Mouse (Mus musculus): ENCODE measurements around the gene Atg2a. TPM values are rescaled to one million over a fixed set of nuclear protein-coding genes. Genes with fewer than 3 reads are reported as not detected.

The Atg2a gene
- polyA plus RNA-seq, 1 experiment from 2014 or later: 11.7 TPM

GRCm38 (mm10) chr19:6278439-6279073 lies 37.1 kb downstream of the Atg2a start:
- Histone ChIP-seq H3K27ac (ENCODE audit: low read depth, low read length) (0 out of 2 replicates have a peak overlapping the region, but pooled peaks have one; percentile 7), H3K27me3 (replicated peaks; ENCODE audit: control insufficient read depth, insufficient read depth, low read length) (no peaks in the 10 kb centered on the region), H3K9ac (ENCODE audit: low read depth, low read length) (peak overlapping the region; percentile 77), H3K4me3 (ENCODE audit: low read length) (peak overlapping the region; percentile 85), H3K36me3 (ENCODE audit: control insufficient read depth, insufficient read depth, low read length) (peaks cover 12% of the 10 kb centered on the region), H3K4me1 (ENCODE audit: control insufficient read depth, insufficient read depth, low read depth, low read length) (peaks cover 31% of the 10 kb centered on the region), H3K9me3 (ENCODE audit: control insufficient read depth, low read length) (no peaks in the 10 kb centered on the region), H3K4me2 (ENCODE audit: low read length) (peak overlapping the region; percentile 99)
- no peak for ATAC-seq
- 38% methylated on average over 6 of the region's 6 CpGs for WGBS

DNA sequence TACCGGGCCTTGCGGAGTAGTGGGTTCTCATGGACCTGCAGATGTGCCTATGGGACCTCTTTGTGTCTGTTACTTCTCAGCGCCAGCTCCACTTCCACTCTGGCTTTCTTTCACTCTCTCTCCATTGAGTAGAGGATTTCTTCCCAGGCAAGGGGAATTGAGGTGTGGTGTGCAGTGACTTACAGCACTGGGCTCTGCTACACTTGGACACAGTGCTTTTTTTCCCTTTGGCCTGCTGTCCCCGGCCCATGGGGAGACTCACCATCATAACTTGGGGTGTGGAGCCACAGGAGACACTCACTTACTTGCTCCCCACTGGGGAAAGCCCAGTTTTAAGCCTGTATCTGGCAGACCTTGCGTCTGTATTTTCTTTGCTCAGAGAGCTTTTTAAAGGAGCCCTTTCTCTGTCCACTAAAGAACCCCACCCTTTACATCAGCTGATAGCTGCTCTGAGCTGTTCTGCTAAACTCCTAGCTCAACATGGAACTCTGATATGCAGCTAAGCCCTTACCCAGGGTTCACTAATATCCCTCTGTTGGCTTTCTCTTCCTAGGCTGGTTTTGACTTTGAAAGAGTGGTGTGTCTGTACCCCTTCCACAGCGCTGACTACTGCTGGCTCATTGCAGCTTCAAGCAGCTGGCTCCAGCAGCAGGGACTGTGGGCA lies 38.1 kb downstream of the Atg2a start:
- no peak for ATAC-seq
- Histone ChIP-seq H3K9ac (ENCODE audit: low read depth, low read length) (peak overlapping the region; percentile 29), H3K36me3 (ENCODE audit: control insufficient read depth, insufficient read depth, low read length) (peaks cover 12% of the 10 kb centered on the region), H3K27ac (ENCODE audit: low read depth, low read length) (no peak overlapping the region), H3K4me3 (ENCODE audit: low read length) (peak overlapping the region; percentile 85; the same call in 1 of the 2 replicates), H3K9me3 (ENCODE audit: control insufficient read depth, low read length) (no peaks in the 10 kb centered on the region), H3K4me1 (ENCODE audit: control insufficient read depth, insufficient read depth, low read depth, low read length) (peaks cover 31% of the 10 kb centered on the region), H3K4me2 (ENCODE audit: low read length) (peak overlapping the region; percentile 99), H3K27me3 (replicated peaks; ENCODE audit: control insufficient read depth, insufficient read depth, low read length) (no peaks in the 10 kb centered on the region)
- 81% methylated on average over 6 of the region's 6 CpGs for WGBS

GRCm38 (mm10) chr19:6280554-6280953 lies 39.1 kb downstream of the Atg2a start:
- peaks cover 12% of the 10 kb centered on the region for H3K36me3 ChIP-seq (ENCODE audit: control insufficient read depth, insufficient read depth, low read length)

GRCm38 (mm10) chr19:6281122-6282020 lies 39.9 kb downstream of the Atg2a start:
- no peak overlapping the region for H3K4me3 ChIP-seq (ENCODE audit: low read length)
- H3K9me3 ChIP-seq (ENCODE audit: control insufficient read depth, low read length): no peaks in the 10 kb centered on the region
- no peak overlapping the region for H3K9ac ChIP-seq (ENCODE audit: low read depth, low read length)
- peaks cover 12% of the 10 kb centered on the region for H3K36me3 ChIP-seq (ENCODE audit: control insufficient read depth, insufficient read depth, low read length)
- H3K27ac ChIP-seq (ENCODE audit: low read depth, low read length): no peak overlapping the region
- WGBS: 88% methylated on average over 14 of the region's 14 CpGs
- no peaks in the 10 kb centered on the region for H3K27me3 ChIP-seq (replicated peaks; ENCODE audit: control insufficient read depth, insufficient read depth, low read length)
- no peak for ATAC-seq
- H3K4me2 ChIP-seq (ENCODE audit: low read length): no peak overlapping the region
- H3K4me1 ChIP-seq (ENCODE audit: control insufficient read depth, insufficient read depth, low read depth, low read length): peaks cover 27% of the 10 kb centered on the region

More at GRCm38 (mm10) chr19:6280554-6280953, 39.1 kb downstream of the Atg2a start:
- Histone ChIP-seq H3K9me3 (ENCODE audit: control insufficient read depth, low read length) (no peaks in the 10 kb centered on the region), H3K27me3 (replicated peaks; ENCODE audit: control insufficient read depth, insufficient read depth, low read length) (no peaks in the 10 kb centered on the region), H3K9ac (ENCODE audit: low read depth, low read length) (no peak overlapping the region), H3K4me2 (ENCODE audit: low read length) (no peak overlapping the region), H3K4me1 (ENCODE audit: control insufficient read depth, insufficient read depth, low read depth, low read length) (peaks cover 31% of the 10 kb centered on the region), H3K27ac (ENCODE audit: low read depth, low read length) (no peak overlapping the region), H3K4me3 (ENCODE audit: low read length) (no peak overlapping the region)
- 89% methylated on average over 7 of the region's 7 CpGs for WGBS
- no peak for ATAC-seq

GRCm38 (mm10) chr19:6283001-6283400 lies 41.5 kb downstream of the Atg2a start:
- no peak overlapping the region for H3K4me3 ChIP-seq (ENCODE audit: low read length)
- H3K36me3 ChIP-seq (ENCODE audit: control insufficient read depth, insufficient read depth, low read length): peaks cover 12% of the 10 kb centered on the region
- no peak overlapping the region for H3K27ac ChIP-seq (ENCODE audit: low read depth, low read length)
- H3K9ac ChIP-seq (ENCODE audit: low read depth, low read length): no peak overlapping the region
- H3K4me1 ChIP-seq (ENCODE audit: control insufficient read depth, insufficient read depth, low read depth, low read length): peaks cover 33% of the 10 kb centered on the region
- no peaks in the 10 kb centered on the region for H3K9me3 ChIP-seq (ENCODE audit: control insufficient read depth, low read length)
- no peak overlapping the region for H3K4me2 ChIP-seq (ENCODE audit: low read length)
- ATAC-seq: no peak
- no peaks in the 10 kb centered on the region for H3K27me3 ChIP-seq (replicated peaks; ENCODE audit: control insufficient read depth, insufficient read depth, low read length)
- 85% methylated on average over 5 of the region's 5 CpGs for WGBS

- 95% methylated on average over 12 of the region's 12 CpGs for WGBS
- H3K27me3 ChIP-seq (replicated peaks; ENCODE audit: control insufficient read depth, insufficient read depth, low read length): no peaks in the 10 kb centered on the region
- no peak overlapping the region for H3K9ac ChIP-seq (ENCODE audit: low read depth, low read length)
- peaks cover 12% of the 10 kb centered on the region for H3K36me3 ChIP-seq (ENCODE audit: control insufficient read depth, insufficient read depth, low read length)
- H3K27ac ChIP-seq (ENCODE audit: low read depth, low read length): no peak overlapping the region
- no peaks in the 10 kb centered on the region for H3K9me3 ChIP-seq (ENCODE audit: control insufficient read depth, low read length)
- no peak for ATAC-seq
- H3K4me3 ChIP-seq (ENCODE audit: low read length): no peak overlapping the region
- no peak overlapping the region for H3K4me2 ChIP-seq (ENCODE audit: low read length)
- H3K4me1 ChIP-seq (ENCODE audit: control insufficient read depth, insufficient read depth, low read depth, low read length): peaks cover 19% of the 10 kb centered on the region
Observed at GRCm38 (mm10) chr19:6284502-6284901, 43.0 kb downstream of the Atg2a start.

GRCm38 (mm10) chr19:6285226-6285625 lies 43.8 kb downstream of the Atg2a start:
- WGBS: 79% methylated on average over 8 of the region's 8 CpGs
- H3K27me3 ChIP-seq (replicated peaks; ENCODE audit: control insufficient read depth, insufficient read depth, low read length): no peaks in the 10 kb centered on the region
- H3K4me1 ChIP-seq (ENCODE audit: control insufficient read depth, insufficient read depth, low read depth, low read length): peaks cover 12% of the 10 kb centered on the region; the same call in 1 of the 2 replicates
- no peak overlapping the region for H3K4me3 ChIP-seq (ENCODE audit: low read length)
- H3K4me2 ChIP-seq (ENCODE audit: low read length): no peak overlapping the region
- H3K9ac ChIP-seq (ENCODE audit: low read depth, low read length): no peak overlapping the region; the same call in 1 of the 2 replicates
- ATAC-seq: no peak
- H3K36me3 ChIP-seq (ENCODE audit: control insufficient read depth, insufficient read depth, low read length): peaks cover 12% of the 10 kb centered on the region
- no peak overlapping the region for H3K27ac ChIP-seq (ENCODE audit: low read depth, low read length)
- H3K9me3 ChIP-seq (ENCODE audit: control insufficient read depth, low read length): no peaks in the 10 kb centered on the region

DNA sequence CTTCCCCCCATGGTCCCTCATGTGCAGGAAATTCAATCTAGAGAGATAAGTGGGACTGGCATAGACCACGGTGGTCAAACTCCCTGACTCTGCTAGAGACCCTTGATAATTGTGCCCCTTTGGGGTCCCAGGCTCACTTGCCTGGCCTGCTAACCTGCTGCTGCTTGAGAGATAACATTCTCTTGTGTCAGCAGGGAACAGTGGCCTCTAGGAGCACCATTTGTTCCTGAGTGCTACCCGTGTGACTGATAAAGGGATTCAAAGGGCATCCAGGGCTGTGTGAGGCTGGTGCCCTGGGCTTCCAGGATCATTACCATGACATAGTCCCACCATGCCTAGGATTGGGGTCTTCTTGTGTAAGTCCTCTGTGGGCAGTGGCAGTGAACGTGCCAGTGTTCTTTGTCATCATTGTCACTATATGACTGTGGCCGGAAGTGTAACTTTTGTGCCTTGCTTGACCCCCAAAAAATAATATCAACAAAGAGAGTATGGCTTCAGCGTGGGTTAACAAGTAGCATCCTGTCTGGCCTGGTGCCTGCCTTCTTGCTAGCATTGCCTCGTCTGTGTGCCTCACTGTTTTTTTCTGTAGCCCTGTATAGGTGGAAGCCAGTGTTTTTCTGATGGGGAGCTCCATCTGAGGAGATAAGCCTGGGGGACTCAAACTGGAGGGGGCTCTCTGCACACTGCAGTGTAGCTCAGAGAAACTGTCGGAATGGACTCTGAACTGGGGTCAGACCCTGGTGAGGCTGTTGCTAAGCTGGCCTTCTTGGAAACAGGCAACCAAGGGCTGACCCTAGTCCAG lies 44.4 kb downstream of the Atg2a start:
- 82% methylated on average over 7 of the region's 7 CpGs for WGBS
- peaks cover 12% of the 10 kb centered on the region; the same call in 1 of the 2 replicates for H3K4me1 ChIP-seq (ENCODE audit: control insufficient read depth, insufficient read depth, low read depth, low read length)
- no peak for ATAC-seq
- no peak overlapping the region for H3K9ac ChIP-seq (ENCODE audit: low read depth, low read length)
- H3K4me2 ChIP-seq (ENCODE audit: low read length): no peak overlapping the region
- no peak overlapping the region for H3K27ac ChIP-seq (ENCODE audit: low read depth, low read length)
- H3K9me3 ChIP-seq (ENCODE audit: control insufficient read depth, low read length): no peaks in the 10 kb centered on the region
- no peak overlapping the region for H3K4me3 ChIP-seq (ENCODE audit: low read length)
- H3K27me3 ChIP-seq (replicated peaks; ENCODE audit: control insufficient read depth, insufficient read depth, low read length): no peaks in the 10 kb centered on the region
- peaks cover 11% of the 10 kb centered on the region for H3K36me3 ChIP-seq (ENCODE audit: control insufficient read depth, insufficient read depth, low read length)

All from hindbrain, embryonic 16.5 days (tissue).